32 mouse cellular contexts compared by ENCODE assay signal in the genomic region with DNA sequence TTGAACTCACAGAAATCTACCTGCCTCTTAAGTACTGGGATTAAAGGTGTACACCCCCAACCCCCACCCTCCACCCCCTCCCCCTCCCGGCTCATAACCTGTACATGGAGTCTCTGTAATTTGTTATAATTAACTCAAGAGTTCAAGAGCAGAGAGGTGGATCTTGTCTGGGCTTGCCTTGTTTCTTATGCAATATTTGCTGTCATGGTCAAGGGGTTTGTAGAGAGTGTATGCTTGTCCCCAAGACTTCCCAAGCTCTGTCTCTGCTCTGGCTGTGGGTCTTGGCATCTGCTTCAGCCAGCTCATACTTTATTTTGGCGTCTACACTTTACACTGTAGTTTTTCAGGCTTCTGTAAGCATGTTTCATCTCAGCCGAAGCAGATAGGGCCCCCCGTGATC.
DNase-seq lines count a peak whose midpoint lies in the region; ATAC-seq and TF ChIP-seq lines count a peak whose summit lies in the region.
"Had no signal": no experiment of that assay in that cellular context is flagged by ENCODE, and none has a peak within 500 bp of the region (broad histone marks: within the 10 kb centered on the region; RNA-seq: fewer than 3 reads in every experiment).

No protein-coding gene starts in this region.

- no peaks in the 10 kb centered on the region; the same call in 1 of the 2 replicates for H3K36me3 ChIP-seq in limb, embryonic 13.5 days
- H3K36me3 ChIP-seq in limb, embryonic 10.5 days: no peaks in the 10 kb centered on the region
- peaks cover 3% of the 10 kb centered on the region; the same call in 1 of the 2 replicates for H3K36me3 ChIP-seq in embryonic facial prominence, embryonic 13.5 days
- no peaks in the 10 kb centered on the region for H3K36me3 ChIP-seq in stomach, postnatal 0 days (ENCODE audit: control insufficient read depth, insufficient read depth, low read length)
- H3K36me3 ChIP-seq: G1E; heart, embryonic 12.5 days; hindbrain, embryonic 10.5 days; hindbrain, embryonic 15.5 days; liver, embryonic 15.5 days; neural tube, embryonic 12.5 days had no signal

- no peak overlapping the region for H3K4me2 ChIP-seq in limb, embryonic 13.5 days (replicated peaks)
- no peak overlapping the region for H3K4me2 ChIP-seq in embryonic facial prominence, embryonic 13.5 days
- no peak overlapping the region for H3K4me2 ChIP-seq in stomach, postnatal 0 days (replicated peaks; ENCODE audit: low read depth)
- H3K4me2 ChIP-seq: forebrain, embryonic 13.5 days; heart, embryonic 12.5 days; hindbrain, embryonic 15.5 days; kidney, embryonic 15.5 days; liver, embryonic 15.5 days; lung, embryonic 14.5 days; midbrain, embryonic 11.5 days; neural tube, embryonic 12.5 days had no signal

- TF ChIP-seq EP300 in stomach, postnatal 0 days (optimal IDR thresholded peaks at IDR 0.05): no peak

- ATAC-seq in limb, embryonic 13.5 days (ENCODE audit: low FRiP score, low read depth): no peak
- no peak for ATAC-seq in embryonic facial prominence, embryonic 13.5 days (ENCODE audit: insufficient number of reproducible peaks, insufficient read depth, low FRiP score, low TSS enrichment, low read depth)
- ATAC-seq in stomach, postnatal 0 days (ENCODE audit: low FRiP score, low TSS enrichment): no peak
- ATAC-seq: forebrain, embryonic 13.5 days; inflammation-experienced regulatory T-cells, adult 6 months; midbrain, embryonic 16.5 days had no signal

- no peak overlapping the region for H3K4me3 ChIP-seq in limb, embryonic 13.5 days
- no peak overlapping the region for H3K4me3 ChIP-seq in limb, embryonic 10.5 days
- H3K4me3 ChIP-seq in embryonic facial prominence, embryonic 13.5 days: no peak overlapping the region
- no peak overlapping the region for H3K4me3 ChIP-seq in stomach, postnatal 0 days (ENCODE audit: low read depth, low read length)
- H3K4me3 ChIP-seq: forebrain, embryonic 13.5 days; heart, embryonic 12.5 days; hindbrain, embryonic 10.5 days; hindbrain, embryonic 15.5 days; kidney, embryonic 15.5 days; layer of hippocampus, adult 2 months; liver, embryonic 15.5 days; neural tube, embryonic 12.5 days had no signal

- H3K9me3 ChIP-seq in limb, embryonic 13.5 days: no peaks in the 10 kb centered on the region
- H3K9me3 ChIP-seq in limb, embryonic 10.5 days (replicated peaks): no peaks in the 10 kb centered on the region
- no peaks in the 10 kb centered on the region for H3K9me3 ChIP-seq in embryonic facial prominence, embryonic 13.5 days
- no peaks in the 10 kb centered on the region for H3K9me3 ChIP-seq in stomach, postnatal 0 days (ENCODE audit: control insufficient read depth, low read length)
- H3K9me3 ChIP-seq: forebrain, embryonic 13.5 days; heart, embryonic 12.5 days; hindbrain, embryonic 10.5 days; hindbrain, embryonic 15.5 days; kidney, embryonic 15.5 days; liver, embryonic 15.5 days; neural tube, embryonic 12.5 days had no signal

- no peak overlapping the region for H3K9ac ChIP-seq in limb, embryonic 13.5 days
- H3K9ac ChIP-seq in embryonic facial prominence, embryonic 13.5 days: no peak overlapping the region
- no peak overlapping the region for H3K9ac ChIP-seq in stomach, postnatal 0 days (ENCODE audit: low read length)
- H3K9ac ChIP-seq: forebrain, embryonic 13.5 days; heart, embryonic 12.5 days; hindbrain, embryonic 15.5 days; kidney, embryonic 15.5 days; liver, embryonic 15.5 days; lung, embryonic 14.5 days; neural tube, embryonic 12.5 days had no signal

- H3K27me3 ChIP-seq in limb, embryonic 13.5 days: no peaks in the 10 kb centered on the region
- no peaks in the 10 kb centered on the region for H3K27me3 ChIP-seq in limb, embryonic 10.5 days (ENCODE audit: low read depth, poor library complexity, severe bottlenecking)
- H3K27me3 ChIP-seq in embryonic facial prominence, embryonic 13.5 days: no peaks in the 10 kb centered on the region
- no peaks in the 10 kb centered on the region for H3K27me3 ChIP-seq in stomach, postnatal 0 days (ENCODE audit: control insufficient read depth, insufficient read depth, low read length)
- H3K27me3 ChIP-seq: forebrain, embryonic 13.5 days; heart, embryonic 12.5 days; hindbrain, embryonic 15.5 days; kidney, embryonic 15.5 days; liver, embryonic 15.5 days; neural tube, embryonic 12.5 days had no signal

- WGBS in limb, embryonic 13.5 days: 72% methylated on average over 4 of the region's 4 CpGs
- 79% methylated on average over 4 of the region's 4 CpGs for WGBS in limb, embryonic 10.5 days
- WGBS in embryonic facial prominence, embryonic 13.5 days: 78% methylated on average over 4 of the region's 4 CpGs
- WGBS in stomach, postnatal 0 days: 53% methylated on average over 4 of the region's 4 CpGs

- 0 out of 2 replicates have a peak overlapping the region, but pooled peaks have one; percentile 28 for H3K27ac ChIP-seq in limb, embryonic 13.5 days
- no peak overlapping the region for H3K27ac ChIP-seq in limb, embryonic 10.5 days
- H3K27ac ChIP-seq in embryonic facial prominence, embryonic 13.5 days: peak overlapping the region; percentile 62; the same call in 1 of the 2 replicates
- peak overlapping the region; percentile 75 for H3K27ac ChIP-seq in stomach, postnatal 0 days (replicated peaks)
- H3K27ac ChIP-seq: forebrain, embryonic 13.5 days; hindbrain, embryonic 10.5 days; hindbrain, embryonic 15.5 days; layer of hippocampus, adult 2 months; liver, embryonic 15.5 days; neural tube, embryonic 12.5 days had no signal

- DNase-seq in limb, embryonic 10.5 days (ENCODE audit: low spot score): no peak
- DNase-seq in gonadal fat pad, adult 2 months (ENCODE audit: low read depth): peak; percentile 66
- DNase-seq in stomach, postnatal 0 days (ENCODE audit: low spot score): no peak
- no peak for DNase-seq in thymus, postnatal 4 days
- DNase-seq in right cerebral cortex, adult 18-20 months: no peak
- DNase-seq: adrenal gland, adult 8-10 months; cerebellum, adult 2 months; cerebellum, postnatal 14 days; gastrocnemius, postnatal 25 days; heart, adult 18-20 months; heart, postnatal 10 days; kidney, adult 11 months; kidney, postnatal 25 days; left cerebral cortex, postnatal 4 days; lung, embryonic 14.5 days; right cerebral cortex, postnatal 14 days; thymus, adult 2 months; thymus, postnatal 36 days had no signal

- TF ChIP-seq CTCF in stomach, postnatal 0 days (IDR thresholded peaks at IDR 0.05; ENCODE audit: low read depth): no peak

- H3K4me1 ChIP-seq in limb, embryonic 13.5 days: peaks cover 31% of the 10 kb centered on the region
- H3K4me1 ChIP-seq in limb, embryonic 10.5 days: peaks cover 14% of the 10 kb centered on the region; the same call in 1 of the 2 replicates
- peaks cover 49% of the 10 kb centered on the region for H3K4me1 ChIP-seq in embryonic facial prominence, embryonic 13.5 days
- 0 out of 2 replicates have a peak, but pooled peaks cover 5% of the 10 kb centered on the region for H3K4me1 ChIP-seq in stomach, postnatal 0 days (replicated peaks; ENCODE audit: control insufficient read depth, insufficient read depth)
- H3K4me1 ChIP-seq: forebrain, embryonic 13.5 days; hindbrain, embryonic 15.5 days; neural tube, embryonic 12.5 days had no signal
